Mouse (Mus musculus) monocyte, adult 5-6 weeks (primary cell): Measurements from ENCODE around the gene Tnfrsf17. TPM values are rescaled to one million over a fixed set of nuclear protein-coding genes. Genes with fewer than 3 reads are reported as not detected.
"Not testable (repeated sequence)": the region's sequence is repeated elsewhere in the genome, so short reads cannot be mapped to it uniquely, and the experiment has no call there.

Experiments used
- ATAC-seq: fragments of 153-309, 156-312 bp; replicated peaks from 2 replicates; pipeline ENCODE4 v1.8.0; 2017; ENCODE audit warnings: mild to moderate bottlenecking; ENCODE audit not compliant: low TSS enrichment, insufficient number of reproducible peaks, severe bottlenecking, poor library complexity, low FRiP score
- total RNA-seq: library from RNA; stranded (forward); fragments of 200-1000, 200-491, 200-594 nt; gene quantifications from 3 replicates; pipeline ENCODE4 v1.2.3, GENCODE M21; 2017

The Tnfrsf17 gene
- total RNA-seq, 1 experiment from 2014 or later, result 1.3 TPM

DNA sequence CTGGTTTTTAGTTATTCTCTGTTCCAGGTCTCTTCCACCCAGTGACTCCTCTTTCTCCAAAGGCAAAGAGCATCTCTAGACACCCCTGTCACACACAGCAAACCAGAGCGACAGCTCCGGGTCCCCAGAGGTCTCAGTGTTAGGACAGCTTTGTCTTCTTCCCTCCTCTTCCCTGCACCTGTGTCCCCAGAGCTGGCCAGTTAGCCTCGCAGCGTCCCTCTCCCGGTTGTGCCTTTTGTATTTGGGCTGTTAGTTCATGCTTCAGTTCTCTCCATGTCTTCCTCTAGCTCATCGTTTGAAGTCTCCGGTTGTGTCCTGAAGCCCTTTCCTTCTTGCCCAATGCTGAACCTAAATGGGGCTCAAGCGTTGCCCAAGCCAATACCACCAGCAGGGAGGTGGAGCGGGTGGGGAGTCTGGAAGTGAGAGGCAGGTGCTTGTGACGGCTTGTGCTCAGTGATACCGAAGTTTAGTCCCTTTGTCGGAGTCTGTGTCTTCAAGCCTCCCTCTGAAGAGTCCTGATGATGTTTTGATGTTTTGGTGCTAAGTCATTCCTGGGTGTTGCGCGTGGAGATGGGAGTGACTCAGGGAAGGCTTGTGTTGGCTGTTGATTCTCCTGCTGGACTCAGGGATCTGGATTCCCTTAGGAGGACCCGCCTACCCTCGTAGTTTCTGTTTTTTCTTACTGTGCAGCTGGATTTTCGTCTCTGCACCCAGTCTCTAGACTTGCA, 9.9 kb downstream of the Tnfrsf17 start:
- ATAC-seq, result no peak; the same call in 1 of the 2 replicates

DNA sequence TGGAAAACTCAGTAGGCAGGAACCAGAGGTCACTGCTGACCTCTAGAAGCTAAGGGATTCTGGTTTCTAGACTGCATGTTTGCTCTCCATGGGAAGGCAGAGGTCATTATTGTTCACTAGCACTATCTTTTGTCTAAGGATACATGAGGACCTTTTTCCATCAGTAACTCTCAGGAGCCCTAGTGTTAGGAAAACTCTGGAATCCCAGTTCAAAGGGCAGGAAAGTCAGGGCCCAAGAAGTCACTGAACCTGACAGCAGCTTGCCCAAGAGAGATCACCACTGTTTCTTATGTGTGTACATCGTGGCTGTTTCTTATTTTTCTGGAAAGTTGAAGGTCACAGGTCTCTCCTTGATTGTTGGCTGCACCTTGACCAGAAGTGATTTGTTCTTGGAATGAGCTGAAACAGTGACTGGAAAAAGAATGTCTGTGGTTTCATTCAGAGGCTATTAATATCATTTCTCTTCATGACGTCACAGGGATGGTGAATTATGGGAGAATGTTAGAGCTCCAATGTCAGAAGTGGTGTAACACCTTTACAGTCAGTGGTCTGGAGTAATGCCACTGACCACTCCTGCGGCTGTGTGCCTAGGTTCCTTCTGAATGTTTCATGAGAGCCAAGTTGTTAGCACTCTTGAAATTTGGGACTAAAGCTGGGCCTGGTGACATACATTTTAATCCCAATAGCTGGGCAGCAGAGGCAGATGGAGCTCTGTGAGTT, 16.6 kb downstream of the Tnfrsf17 start:
- no peak for ATAC-seq

DNA sequence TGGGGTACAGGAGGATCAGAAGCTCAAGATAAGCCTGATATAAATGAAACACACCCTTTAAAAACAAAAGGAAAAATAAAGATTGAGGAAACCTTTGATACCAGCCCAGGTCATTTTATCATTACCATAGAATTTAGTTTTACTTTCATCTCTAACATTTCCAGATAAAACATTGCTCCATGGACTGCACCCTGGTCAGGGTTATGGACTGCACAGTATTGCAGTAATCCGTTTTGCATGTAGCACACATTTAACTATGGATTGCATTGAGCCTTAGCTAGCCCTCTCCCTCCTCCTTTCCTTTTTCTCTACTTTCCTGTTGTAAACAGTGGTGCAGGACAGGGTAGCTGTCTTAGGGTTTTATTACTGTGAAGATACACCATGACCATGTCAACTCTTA, 17.4 kb downstream of the Tnfrsf17 start:
- no peak for ATAC-seq

DNA sequence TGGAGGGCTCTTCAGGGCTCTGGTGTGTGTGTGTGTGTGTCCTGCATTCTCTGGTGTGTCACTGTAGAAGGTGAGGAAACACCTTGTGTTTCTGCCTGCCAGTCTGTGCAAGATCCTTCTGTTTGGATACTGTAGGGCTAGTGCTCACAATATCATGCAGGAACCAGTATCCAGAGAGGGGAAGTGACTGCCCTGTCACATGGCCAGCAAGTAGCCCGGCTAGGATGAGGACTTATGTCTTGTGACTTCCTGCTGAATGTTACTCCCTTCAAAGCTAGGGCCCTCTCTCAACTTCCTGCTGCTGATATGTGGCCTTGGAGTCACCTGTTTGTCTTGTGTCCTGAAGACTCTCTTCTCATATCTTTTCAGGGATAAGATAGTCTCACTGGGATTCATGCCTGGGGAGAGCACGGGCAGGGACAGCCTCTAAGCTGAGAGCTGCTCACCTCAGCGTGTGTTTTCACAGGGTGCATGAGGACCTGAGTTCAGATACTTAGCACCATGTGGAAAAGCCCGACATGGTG, 29.7 kb downstream of the Tnfrsf17 start:
- ATAC-seq, result peak; percentile 90

DNA sequence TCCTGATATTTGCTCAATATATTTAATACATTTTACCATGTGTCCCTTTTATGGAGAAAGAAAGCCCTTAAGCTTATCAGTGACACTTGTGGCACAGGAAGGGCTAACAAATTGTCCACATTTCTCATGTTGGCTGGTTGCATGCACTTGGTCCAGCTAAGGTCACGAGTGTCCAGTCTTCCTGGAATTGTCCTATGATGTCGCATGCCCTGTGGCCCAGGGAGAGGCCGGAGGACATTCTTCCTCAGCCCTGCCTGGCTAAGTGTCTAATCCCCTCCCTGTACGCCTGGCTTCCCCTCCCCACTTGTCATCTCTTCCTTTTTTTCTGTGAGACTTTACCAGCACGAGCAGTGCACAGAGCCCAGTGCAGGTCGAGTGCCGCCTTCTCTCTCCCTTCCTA, 38.3 kb downstream of the Tnfrsf17 start:
- no peak for ATAC-seq

DNA sequence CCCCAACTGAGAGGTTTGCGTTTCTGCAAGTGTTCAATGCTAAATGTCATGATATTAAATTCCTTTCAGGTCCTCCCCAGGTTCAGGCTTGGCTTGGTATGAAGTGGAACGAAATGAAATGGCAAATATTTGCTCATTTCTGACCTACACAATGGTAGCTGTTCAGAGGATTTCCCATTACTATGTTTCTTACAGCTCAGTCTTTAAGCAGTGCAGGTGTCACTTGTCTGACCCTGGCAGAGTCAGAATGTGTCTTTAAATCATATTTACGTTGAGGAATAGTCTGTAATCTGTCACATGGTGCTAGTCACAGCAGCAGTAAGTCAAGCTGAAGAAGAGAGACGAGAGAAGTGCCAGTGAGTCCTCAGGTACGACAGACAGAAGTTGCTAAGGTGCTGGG, 45.6 kb downstream of the Tnfrsf17 start:
- no peak for ATAC-seq

DNA sequence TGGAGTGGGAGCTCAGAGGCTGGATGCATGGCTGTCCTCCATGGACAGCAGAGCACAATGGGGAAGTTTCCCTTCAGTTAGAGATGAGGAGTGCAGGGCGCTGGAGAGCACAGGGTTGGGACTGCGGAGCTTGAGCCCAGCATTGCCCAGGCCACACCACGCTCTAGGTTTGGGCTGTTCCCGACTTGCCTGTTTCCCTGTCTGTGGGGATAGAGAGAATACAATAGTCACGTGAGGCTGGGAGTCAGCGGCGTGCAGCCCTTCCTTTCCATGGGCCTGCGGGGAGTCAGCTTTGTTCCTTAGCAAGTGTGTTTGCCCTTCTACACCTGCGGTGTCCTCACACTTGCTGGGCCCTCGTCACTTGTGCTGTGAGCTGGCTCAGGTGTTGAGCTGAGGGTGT, 46.3 kb downstream of the Tnfrsf17 start:
- ATAC-seq, result no peak

DNA sequence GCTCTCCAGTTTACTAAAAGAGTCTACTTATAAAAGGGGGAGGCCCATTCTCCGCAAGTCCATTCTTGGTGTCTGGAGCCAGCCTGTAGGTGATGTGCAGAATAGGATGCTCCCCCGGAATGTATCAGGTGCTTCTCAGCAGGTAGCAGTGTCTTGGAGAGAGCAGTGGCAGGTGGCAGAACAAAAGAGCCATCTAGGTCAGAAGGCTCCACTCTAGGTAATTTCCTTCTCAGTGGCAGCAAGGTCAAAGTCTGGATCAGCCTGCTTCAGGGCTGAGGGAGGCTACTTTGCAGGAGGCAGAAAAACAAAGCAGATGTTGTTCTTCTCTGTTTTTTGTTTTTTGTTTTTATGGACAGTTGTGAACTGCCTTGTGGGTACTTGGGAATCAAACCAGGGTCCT, 47.0 kb downstream of the Tnfrsf17 start:
- not testable (repeated sequence) for ATAC-seq

DNA sequence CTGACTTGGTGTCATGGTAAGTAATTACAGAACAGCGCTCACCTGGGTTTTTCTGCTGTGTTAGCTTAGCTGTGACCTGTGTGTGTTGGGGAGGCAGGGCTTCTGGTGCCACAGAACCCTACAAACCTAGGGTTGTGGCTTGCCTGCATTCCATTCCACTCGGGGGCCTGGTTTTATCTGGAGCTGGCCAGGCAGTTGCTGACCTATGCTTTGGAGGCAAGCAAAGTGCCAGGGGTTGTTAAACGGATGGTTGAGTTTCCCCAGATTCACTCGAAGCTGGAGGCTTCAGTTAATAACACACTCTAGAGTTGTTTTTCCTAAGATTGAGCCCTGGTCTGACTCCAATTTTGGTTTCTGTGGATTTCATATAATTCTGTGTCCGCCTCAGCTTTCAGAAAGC, 52.0 kb downstream of the Tnfrsf17 start:
- ATAC-seq, result no peak

DNA sequence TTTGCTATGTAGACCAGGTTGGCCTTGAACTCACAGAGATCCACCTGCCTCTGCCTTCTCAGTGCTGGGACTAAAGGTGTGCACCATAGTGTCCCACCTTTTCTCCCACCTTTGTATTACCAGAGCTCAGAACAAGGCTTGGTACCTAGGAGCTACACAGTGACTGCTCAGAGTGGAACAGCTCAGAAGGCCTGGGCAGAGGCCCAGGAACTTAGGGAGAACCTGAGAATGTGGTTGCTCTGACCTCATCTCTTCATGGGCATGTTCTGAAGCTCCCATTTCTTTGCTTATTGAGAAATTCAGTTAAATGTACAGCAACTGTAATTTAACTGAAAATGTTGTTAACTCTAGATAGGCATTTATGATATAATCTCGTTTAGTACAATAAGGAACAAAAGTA, 53.2 kb downstream of the Tnfrsf17 start:
- ATAC-seq, result no peak

DNA sequence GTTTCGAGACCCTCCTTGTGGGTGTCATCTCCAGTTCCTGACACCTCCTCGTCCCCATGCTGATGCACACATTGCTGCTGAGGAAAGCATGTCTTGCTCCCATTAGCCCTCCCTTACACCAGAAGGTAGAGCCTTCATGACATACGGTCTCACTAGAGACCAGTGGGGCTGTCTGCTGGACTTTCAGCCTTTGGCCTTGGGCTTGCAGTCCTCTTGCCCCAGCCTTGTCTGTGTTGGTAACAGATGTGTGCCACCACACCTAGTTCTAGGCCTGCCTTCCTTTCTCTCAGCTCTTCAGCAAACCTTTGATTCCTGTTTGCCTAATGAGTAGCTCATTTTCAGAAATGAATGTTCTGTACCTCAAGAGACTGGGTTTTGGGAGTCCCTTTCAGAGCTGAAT, 54.8 kb downstream of the Tnfrsf17 start:
- no peak for ATAC-seq

DNA sequence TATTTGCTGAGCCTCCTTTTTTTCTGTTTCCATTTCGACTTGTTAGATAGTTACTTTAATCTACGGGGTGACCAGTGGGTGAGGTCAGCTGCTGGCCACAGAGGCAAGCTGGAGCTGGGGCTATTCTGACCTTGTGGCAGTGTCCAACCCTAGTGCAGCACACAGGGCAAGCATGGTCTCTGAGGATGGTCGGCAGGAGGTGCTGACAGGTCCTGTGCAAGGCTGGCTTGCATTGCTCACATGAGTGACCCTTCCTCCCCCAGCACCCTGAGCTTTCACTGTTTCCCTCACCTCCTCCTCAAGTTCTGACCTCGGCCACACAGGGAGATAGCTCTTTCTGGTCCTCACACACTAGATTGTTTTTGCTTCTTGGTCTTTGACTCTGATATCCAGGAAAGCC, 55.5 kb downstream of the Tnfrsf17 start:
- no peak for ATAC-seq

DNA sequence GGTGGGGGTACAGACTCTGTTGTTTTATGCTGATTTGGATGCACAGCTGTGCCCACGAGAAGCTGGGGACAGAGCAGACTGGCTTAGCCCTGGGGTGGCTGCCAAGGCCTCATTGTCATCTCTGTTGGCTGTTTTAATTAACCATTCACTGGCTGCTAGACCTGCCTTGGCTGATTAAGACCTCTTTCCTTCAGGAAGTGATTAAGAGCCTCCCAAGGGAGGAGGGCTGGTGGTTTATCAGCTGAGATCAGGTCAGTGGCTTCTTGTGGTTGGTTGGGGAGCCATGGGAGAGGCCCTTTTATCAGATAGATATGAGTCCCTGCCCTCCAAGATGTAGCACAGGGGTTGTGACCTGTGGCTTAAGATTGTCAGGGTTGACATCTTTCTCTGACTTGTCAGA, 56.0 kb downstream of the Tnfrsf17 start:
- ATAC-seq, result no peak

Other genes starting within 250 kb of the Tnfrsf17 start
- 68.7 to 164 TPM (median 135 TPM) in 3 replicates for gene Litaf, start 247.7 kb upstream of the Tnfrsf17 start, total RNA-seq
- 26.1 to 46.2 TPM (median 27.6 TPM) in 3 replicates for gene Txndc11, start 179.2 kb upstream of the Tnfrsf17 start, total RNA-seq
- 597 to 769 TPM (median 623 TPM) in 3 replicates for gene Zc3h7a, start 137.4 kb upstream of the Tnfrsf17 start, total RNA-seq
- 97.0 to 158 TPM (median 136 TPM) in 3 replicates for gene Rsl1d1, start 110.5 kb upstream of the Tnfrsf17 start, total RNA-seq
- 41.9 to 65.7 TPM (median 44.2 TPM) in 3 replicates for gene Gspt1, start 59.5 kb upstream of the Tnfrsf17 start, total RNA-seq
- gene Snx29, start 9.1 kb downstream of the Tnfrsf17 start, total RNA-seq, result 24.1 to 27.7 TPM (median 25.3 TPM) in 3 replicates